Mouse (Mus musculus) testis, postnatal 14 days (tissue): Measurements from ENCODE around the gene Hus1b.

Experiments used
- DNase-seq: peaks from one replicate; pipeline ENCODE4 v3.0.0; 2021; ENCODE audit warnings: low spot score

Gene Hus1b

GRCm38 (mm10) chr13:30949181-30949580 lies 1.6 kb upstream of the Hus1b start:
- DNase-seq, result no peak

DNA sequence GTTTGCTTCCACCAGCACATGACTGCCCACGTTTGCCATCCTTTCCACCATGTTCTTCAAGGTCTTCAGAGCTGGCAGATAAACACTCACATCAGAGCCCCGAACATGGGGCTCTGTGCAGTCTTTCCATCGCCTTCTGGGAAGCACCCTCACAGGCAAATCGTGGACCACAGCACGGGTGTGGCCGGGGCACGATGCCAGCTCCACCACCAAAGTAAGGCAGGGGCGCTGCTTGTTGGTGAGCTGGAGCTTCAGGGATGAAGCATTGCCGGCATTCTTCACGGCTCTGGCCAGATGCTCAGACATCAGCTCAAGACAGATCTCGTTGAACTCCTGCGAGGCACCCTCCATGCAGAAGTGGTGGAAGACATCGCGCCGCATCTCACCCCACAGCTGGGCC lies 430 bp downstream of the Hus1b start:
- peak; percentile 29 for DNase-seq

- DNase-seq, result no peak
Measured at GRCm38 (mm10) chr13:30945788-30946187, 1.8 kb downstream of the Hus1b start.

GRCm38 (mm10) chr13:30932972-30933371 lies 14.6 kb downstream of the Hus1b start:
- DNase-seq, result no peak

GRCm38 (mm10) chr13:30931613-30932012 lies 15.9 kb downstream of the Hus1b start:
- no peak for DNase-seq

DNA sequence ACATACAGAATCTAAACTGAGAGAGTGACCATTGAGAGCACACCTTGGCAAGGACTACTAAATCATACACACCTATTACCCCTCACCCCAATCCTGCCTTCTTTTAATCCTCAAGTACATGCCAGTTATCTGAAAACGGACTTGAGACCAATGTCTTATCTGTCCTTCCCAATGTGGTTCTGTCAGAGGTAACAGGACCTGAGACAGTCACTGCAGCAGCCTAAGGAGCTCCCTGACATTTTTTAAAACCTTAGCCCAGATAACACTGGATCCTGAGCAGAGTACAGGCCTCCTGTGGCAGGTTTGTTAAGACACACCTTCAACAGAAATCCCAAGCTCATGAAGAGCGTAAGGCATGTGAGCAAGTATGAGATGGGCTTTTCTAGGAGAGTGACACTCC lies 18.4 kb downstream of the Hus1b start:
- DNase-seq, result no peak

DNA sequence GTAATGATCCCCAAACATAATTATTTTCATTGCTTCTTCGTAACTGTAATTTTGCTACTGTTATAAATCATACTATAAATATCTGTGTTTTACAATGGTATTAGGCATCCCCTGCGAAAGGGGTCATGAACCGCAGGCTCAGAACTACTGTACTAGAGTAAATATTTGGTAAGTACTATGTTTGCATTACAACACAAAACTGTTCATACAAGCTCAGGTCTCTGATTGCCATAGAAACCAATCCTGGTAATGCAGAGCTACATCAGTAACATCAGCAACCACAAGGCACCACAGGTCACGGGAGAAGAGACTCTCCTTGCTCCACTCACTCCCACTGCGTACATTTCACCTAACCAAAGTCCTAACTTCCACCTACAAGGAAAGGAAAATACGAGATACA lies 23.3 kb downstream of the Hus1b start:
- no peak for DNase-seq

DNA sequence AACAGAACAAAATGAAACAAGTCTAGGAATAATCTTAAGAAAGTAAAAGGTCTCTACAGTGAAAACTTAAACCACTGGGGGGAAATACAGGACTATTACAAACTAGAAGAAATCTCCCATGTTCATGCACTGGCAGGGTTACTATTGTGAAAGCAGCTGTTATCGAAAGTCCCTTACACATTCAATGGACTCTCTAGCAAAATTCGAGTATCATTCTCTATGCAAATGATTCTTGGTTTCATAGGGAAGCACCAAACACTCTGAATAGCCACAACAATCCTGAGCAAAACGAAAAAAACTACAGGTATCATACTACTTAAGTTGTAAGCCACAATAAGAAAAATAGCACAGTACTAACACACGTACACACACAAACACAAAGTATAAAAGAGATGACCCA lies 25.6 kb downstream of the Hus1b start:
- no peak for DNase-seq

GRCm38 (mm10) chr13:30913757-30914156 lies 33.8 kb downstream of the Hus1b start:
- no peak for DNase-seq

- DNase-seq, result no peak
Measured at GRCm38 (mm10) chr13:30913028-30913427, 34.5 kb downstream of the Hus1b start.

DNA sequence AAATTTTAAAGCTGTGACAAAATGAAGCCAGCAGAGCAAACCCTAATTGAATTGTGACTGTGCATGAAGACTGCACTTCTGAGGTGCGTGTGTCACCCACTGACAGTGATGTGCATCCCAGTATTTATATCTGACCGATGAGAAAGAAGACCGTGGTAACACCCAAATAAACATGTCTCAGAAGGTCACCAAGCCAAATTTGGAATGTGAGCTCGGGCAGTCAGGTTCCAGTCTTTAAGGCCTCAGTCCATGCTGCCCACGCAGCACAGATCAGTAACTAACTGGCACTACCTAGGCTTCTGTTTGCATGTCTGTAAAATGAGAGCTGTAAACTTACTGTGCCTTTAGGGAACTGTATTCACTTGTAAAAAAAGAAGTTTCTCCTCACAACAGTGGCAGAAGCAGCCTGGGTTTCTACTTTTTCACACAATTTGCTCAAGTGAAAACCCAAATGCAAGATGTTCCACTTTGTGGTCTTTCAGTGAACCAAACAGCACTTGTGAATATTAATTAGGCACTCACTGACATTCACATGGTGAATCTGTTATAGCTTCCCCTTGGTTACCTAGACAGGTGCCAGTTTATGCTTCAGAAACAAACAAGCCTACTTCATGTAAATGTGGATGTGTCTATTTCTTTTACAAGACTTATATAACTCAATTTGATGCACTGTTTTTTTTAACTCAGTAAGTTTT lies 35.5 kb downstream of the Hus1b start:
- DNase-seq, result no peak

DNA sequence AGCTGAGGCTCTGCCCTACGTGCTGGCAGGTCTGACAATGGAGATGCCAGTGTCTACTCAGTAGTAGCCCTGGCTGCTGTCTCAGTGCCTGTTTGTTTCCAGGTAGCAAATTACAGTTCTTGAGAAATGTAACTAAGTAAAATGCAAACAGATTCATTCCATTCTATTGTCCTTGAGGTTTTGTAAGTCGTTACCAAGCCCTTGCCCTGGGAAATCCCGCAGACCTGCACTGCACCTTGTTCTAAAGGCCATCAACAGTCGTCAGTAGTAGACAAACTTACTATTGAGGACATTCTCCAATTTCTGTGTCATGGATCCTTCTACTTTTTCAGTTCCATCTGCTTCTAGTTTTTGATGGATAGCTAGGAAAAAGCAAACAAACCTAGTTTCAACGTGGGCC lies 36.7 kb downstream of the Hus1b start:
- no peak for DNase-seq

- no peak for DNase-seq
Measured at GRCm38 (mm10) chr13:30902286-30902685, 45.3 kb downstream of the Hus1b start.

DNA sequence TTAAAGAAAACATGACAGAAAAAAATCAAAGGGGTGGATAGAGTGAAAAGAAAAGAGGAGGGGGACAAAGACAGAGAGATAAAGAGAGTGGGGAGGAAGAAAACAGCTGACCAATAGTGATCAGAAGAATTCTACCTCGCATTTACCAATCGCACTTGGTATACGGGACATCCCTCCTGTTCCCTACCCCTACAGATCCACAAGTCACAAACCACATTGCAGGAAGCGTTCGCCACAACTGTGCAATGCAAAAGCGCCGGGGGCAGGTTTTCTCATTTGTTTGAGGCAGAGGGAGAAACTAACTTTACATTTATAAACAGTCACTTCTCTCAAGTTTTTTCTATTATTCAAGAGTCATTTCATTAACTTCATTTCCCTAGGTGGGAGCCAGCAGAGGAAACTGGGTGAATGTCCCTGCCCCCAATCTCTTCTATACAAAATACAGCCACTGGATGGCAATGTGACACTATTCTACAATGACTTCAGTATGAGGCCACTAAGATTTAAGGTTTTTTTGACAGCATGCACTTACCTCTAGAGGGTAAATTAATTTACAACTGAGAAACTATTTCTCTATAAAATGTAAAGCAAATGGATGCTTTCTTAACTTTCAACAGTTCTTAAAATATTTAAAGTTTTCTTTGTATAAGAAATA lies 46.0 kb downstream of the Hus1b start:
- DNase-seq, result no peak
